Mouse (Mus musculus) hindbrain, embryonic 13.5 days (tissue): ENCODE measurements around the gene Cyp3a16. TPM values are rescaled to one million over a fixed set of nuclear protein-coding genes. Genes with fewer than 3 reads are reported as not detected.
"Not testable (repeated sequence)": the region's sequence is repeated elsewhere in the genome, so short reads cannot be mapped to it uniquely, and the experiment has no call there.

Source experiments
- ATAC-seq: fragments of 200-750 bp; cut with Nextera tagmentation; 2 replicates; pipeline ENCODE4 v1.8.0; 2017; ENCODE audit warnings: moderate TSS enrichment; ENCODE audit not compliant: low FRiP score
- H3K27ac ChIP-seq: fragments of 300-500 bp; sonication (generic); 2 replicates; pipeline ENCODE4 v1.5.1; 2015; ENCODE audit warnings: inconsistent platforms, mild to moderate bottlenecking, moderate library complexity
- H3K27me3 ChIP-seq: fragments of 300-500 bp; sonication (generic); 2 replicates; pipeline ENCODE4 v1.6.1; 2015; ENCODE audit warnings: mild to moderate bottlenecking, inconsistent platforms
- H3K36me3 ChIP-seq: fragments of 300-500 bp; sonication (generic); 2 replicates; pipeline ENCODE4 v1.6.1; 2015; ENCODE audit warnings: mild to moderate bottlenecking, inconsistent platforms
- H3K4me1 ChIP-seq: fragments of 300-500 bp; sonication (generic); replicated peaks from 2 replicates; pipeline ENCODE4 v1.6.1; 2015; ENCODE audit warnings: inconsistent platforms
- H3K4me2 ChIP-seq: fragments of 300-500 bp; sonication (generic); 2 replicates; pipeline ENCODE4 v1.6.1; 2015; ENCODE audit warnings: inconsistent platforms, mild to moderate bottlenecking, moderate library complexity
- H3K4me3 ChIP-seq: fragments of 300-500 bp; sonication (generic); 2 replicates; pipeline ENCODE4 v1.5.1; 2015; ENCODE audit warnings: mild to moderate bottlenecking, inconsistent platforms
- H3K9ac ChIP-seq: fragments of 300-500 bp; sonication (generic); 2 replicates; pipeline ENCODE4 v1.6.1; 2015; ENCODE audit warnings: mild to moderate bottlenecking, inconsistent platforms
- H3K9me3 ChIP-seq: fragments of 300-500 bp; sonication (generic); 2 replicates; pipeline ENCODE4 v1.6.1; 2016; ENCODE audit warnings: inconsistent platforms
- WGBS: fragments of 180-500 bp; shearing (Covaris S2); methylation state at CpG from one replicate; pipeline ENCODE4 v1.1.7; 2015; 5-methylcytosine and 5-hydroxymethylcytosine counted together
- polyA plus RNA-seq: library from polyadenylated mRNA; unstranded; fragments of >200 nt; fragmentation: Nextera tagmentation; extraction: Ambion mirVana; gene quantifications from 2 replicates; pipeline ENCODE4 v1.2.1, GENCODE M21; 2015

The Cyp3a16 gene
- not detected in 2 replicates for polyA plus RNA-seq

DNA sequence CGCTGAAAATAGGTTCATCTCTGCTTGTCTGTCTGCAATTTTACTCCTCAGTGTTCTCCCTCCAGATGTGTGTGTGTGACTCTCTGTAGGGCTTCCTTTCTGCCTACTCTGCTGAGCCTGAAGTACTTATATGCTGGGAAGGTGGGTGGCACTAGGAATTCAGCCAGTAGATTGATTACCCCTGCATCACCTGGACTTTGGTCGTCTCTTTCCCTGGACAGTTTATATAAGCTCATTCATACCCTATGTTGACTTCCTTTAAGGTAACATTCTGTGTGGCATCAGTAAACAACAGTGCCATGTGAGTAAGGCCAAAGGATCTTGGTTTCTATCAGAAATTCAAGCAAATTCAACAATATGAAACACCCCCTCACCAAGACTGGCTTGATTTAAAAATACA lies at the start of gene Cyp3a16:
Gene Cyp3a16 (minus strand): TSS at position 101 of the 400 bp plus-strand sequence.
- not testable (repeated sequence) for H3K4me3 ChIP-seq, H3K36me3 ChIP-seq, H3K4me1 ChIP-seq, ATAC-seq, H3K9ac ChIP-seq, H3K27me3 ChIP-seq, H3K4me2 ChIP-seq, H3K27ac ChIP-seq
- peaks cover 24% of the 10 kb centered on the region for H3K9me3 ChIP-seq
- 80% methylated on average over 2 of the region's 2 CpGs for WGBS

DNA sequence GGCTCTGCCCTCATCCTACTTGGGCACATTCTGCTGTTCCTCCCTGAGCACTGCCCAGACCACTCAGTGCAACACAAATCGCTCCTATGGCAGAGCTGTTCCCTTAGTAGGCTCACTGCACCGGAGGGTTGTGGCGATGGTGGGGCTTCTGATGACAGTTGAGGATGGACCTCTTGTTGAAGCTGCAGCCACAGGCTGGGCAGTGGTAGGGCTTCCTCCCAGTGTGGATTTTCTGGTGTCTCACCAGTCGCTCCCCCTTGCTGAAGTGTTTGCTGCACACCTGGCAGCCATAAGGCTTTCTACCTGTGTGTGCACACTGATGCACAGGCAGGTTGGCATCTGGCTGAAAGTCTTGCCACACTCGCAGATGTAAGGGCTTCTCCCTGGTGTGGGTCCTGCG lies 20.8 kb upstream of the Cyp3a16 start:
- WGBS, result no CpG with 5 or more reads among the region's 6 CpGs
- Histone ChIP-seq H3K4me2 (no peak overlapping the region), H3K4me1 (no peaks in the 10 kb centered on the region), H3K36me3 (no peaks in the 10 kb centered on the region), H3K9ac (no peak overlapping the region), H3K9me3 (no peaks in the 10 kb centered on the region), H3K27me3 (no peaks in the 10 kb centered on the region), H3K27ac (no peak overlapping the region), H3K4me3 (no peak overlapping the region)
- no peak for ATAC-seq

DNA sequence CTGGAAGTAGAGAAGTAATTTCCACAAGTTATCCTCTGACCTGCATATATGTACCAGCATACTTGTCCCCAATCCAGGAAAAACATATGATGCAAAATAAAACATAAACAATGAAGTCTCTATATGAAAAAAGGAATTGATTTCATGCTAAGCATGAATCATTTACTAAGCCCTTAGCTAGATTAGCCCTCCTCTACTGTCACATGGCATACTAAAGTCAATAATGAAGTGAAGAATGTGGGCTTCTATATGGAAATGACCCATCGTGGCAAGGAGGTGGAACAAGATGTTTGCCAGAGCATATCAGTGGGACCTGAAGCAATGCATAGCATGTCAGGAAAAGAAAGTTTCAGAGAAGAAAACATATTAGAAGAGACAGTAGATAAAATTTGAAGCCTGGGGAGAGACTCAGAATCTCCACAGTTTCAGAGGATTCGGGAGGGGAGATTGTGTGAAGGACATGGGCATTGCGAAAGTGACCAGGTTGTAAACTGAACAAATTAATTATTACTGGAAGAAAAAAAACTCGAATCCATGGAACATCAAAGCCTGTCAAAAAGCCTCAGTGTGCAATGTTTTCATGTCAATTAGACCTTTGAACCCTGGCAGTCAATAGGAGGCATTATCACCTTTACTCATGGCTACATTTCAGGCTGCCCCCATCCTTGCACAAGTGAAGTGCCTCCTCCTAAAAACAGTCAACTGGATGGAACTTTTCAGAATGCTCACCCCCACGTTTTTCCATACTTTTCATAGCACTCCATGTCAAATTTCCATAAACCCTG lies 5.0 kb downstream of the Cyp3a16 start:
- ATAC-seq, result no peak
- Histone ChIP-seq H3K27ac (no peak overlapping the region), H3K9me3 (peaks cover 43% of the 10 kb centered on the region), H3K27me3 (no peaks in the 10 kb centered on the region), H3K36me3 (no peaks in the 10 kb centered on the region), H3K4me3 (no peak overlapping the region), H3K4me1 (no peaks in the 10 kb centered on the region), H3K4me2 (no peak overlapping the region), H3K9ac (no peak overlapping the region)
- 63% methylated on average over 5 of the region's 5 CpGs for WGBS

DNA sequence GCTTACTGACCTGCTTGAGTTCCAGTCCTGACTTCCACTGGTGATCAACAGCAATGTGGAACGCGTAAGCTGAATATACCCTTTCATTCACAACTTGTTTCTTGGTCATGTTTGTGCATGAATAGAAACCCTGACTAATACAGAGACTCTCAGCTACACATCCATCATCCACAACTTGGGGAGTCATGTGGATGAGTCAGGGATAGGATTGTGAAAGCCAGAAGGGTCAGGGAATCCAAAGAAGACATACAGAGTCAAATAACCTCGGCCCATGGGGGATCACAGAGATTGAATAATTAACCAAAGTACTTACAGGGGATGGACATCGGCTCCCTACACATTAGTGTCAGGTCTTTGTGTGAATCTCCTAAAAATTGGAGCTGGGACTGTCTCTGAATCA lies 7.2 kb downstream of the Cyp3a16 start:
- H3K9me3 ChIP-seq, result peaks cover 48% of the 10 kb centered on the region
- H3K4me2 ChIP-seq, result no peak overlapping the region
- H3K27ac ChIP-seq, result no peak overlapping the region
- H3K36me3 ChIP-seq, result no peaks in the 10 kb centered on the region
- H3K27me3 ChIP-seq, result no peaks in the 10 kb centered on the region
- no peaks in the 10 kb centered on the region for H3K4me1 ChIP-seq
- no peak overlapping the region for H3K4me3 ChIP-seq
- 86% methylated on average over 4 of the region's 4 CpGs for WGBS
- no peak for ATAC-seq
- H3K9ac ChIP-seq, result no peak overlapping the region

DNA sequence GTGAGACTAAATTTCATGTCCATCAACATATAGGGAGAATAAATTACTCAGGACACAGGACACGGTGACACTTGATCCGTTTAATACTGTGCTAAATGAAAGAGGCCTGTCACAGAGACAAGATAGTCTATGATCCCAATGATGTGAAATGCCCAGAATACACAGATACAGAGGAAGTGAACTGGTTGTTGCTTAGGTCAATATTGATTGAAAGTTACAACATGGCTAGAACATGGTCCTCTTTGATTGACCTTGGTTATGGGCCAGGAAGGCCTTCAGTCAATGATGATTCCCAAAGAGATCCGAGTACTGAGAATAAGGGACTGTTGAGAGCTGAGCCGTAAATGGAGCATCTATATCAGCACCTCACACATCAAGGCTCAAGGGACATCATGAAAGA lies 15.1 kb downstream of the Cyp3a16 start:
- H3K4me2 ChIP-seq, result no peak overlapping the region
- H3K27me3 ChIP-seq, result no peaks in the 10 kb centered on the region
- H3K4me1 ChIP-seq, result no peaks in the 10 kb centered on the region
- H3K36me3 ChIP-seq, result no peaks in the 10 kb centered on the region
- H3K9me3 ChIP-seq, result peaks cover 52% of the 10 kb centered on the region
- H3K4me3 ChIP-seq, result no peak overlapping the region
- no peak overlapping the region for H3K27ac ChIP-seq
- no peak for ATAC-seq
- H3K9ac ChIP-seq, result no peak overlapping the region
- WGBS, result 85% methylated on average over 4 of the region's 4 CpGs

DNA sequence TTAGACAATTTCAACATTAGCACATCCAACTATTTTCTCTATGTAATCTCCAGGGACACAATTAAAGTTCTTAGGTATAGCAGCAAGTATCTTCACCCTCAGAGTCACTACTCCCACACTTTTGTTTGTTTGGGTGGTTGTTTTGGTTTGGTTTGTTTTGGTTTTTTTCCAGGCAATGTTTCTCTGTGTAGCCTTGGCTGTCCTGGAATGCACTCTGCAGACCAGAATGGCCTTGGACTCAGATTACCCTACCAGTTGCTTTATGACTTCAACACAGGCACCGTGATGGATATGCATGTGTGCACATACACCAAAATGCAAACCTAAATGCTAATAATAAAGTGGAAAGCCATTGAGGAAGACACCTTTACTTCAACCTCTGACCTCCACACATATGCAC lies 35.8 kb downstream of the Cyp3a16 start:
- Histone ChIP-seq H3K27me3 (no peaks in the 10 kb centered on the region), H3K9ac (no peak overlapping the region), H3K27ac (no peak overlapping the region), H3K4me2 (no peak overlapping the region), H3K4me3 (no peak overlapping the region), H3K36me3 (no peaks in the 10 kb centered on the region), H3K4me1 (no peaks in the 10 kb centered on the region), H3K9me3 (peaks cover 22% of the 10 kb centered on the region)
- ATAC-seq, result no peak
- 81% methylated on average over 1 of the region's 1 CpGs for WGBS

DNA sequence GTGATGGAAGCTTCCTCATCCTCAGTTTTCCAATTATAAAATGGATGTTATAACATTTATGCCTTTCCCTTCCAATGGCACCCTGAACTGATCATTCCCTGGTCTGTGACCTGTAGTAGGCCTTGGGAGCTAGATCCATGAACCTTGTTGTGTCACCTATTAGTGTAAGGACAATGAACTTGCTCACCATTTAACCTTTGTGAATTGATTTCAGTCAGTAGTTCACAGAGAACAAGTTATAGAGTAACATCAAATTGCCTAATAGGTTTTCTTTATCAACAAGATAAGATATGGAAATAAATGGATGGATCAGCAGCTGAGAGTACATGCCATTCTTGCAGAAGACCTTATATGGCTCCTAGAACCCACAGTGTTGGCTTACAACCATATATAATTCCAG lies 38.5 kb downstream of the Cyp3a16 start:
- Histone ChIP-seq H3K9me3 (peaks cover 22% of the 10 kb centered on the region), H3K4me2 (no peak overlapping the region), H3K27me3 (no peaks in the 10 kb centered on the region), H3K9ac (no peak overlapping the region), H3K4me3 (no peak overlapping the region), H3K36me3 (no peaks in the 10 kb centered on the region), H3K4me1 (no peaks in the 10 kb centered on the region), H3K27ac (no peak overlapping the region)
- no peak for ATAC-seq

DNA sequence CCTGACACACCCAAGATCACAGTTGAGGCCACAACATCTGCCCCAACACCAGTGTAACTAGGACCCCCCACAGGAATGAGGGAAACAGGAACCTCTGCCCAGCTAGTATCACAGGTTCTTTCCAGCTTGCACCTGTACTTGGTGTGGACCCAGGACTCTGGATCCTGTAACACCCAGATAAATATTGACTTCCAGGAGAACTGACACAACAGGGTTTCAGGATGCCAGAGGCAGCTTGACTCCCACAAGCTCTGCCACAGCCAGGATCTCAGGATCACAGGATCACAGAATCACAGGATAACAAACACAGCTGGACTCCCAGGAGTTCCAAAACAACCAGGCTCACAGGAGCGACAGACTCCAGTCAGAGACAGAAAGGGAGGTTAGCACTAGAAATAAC lies 47.2 kb downstream of the Cyp3a16 start:
- H3K36me3 ChIP-seq, result no peaks in the 10 kb centered on the region
- no peaks in the 10 kb centered on the region for H3K27me3 ChIP-seq
- H3K4me2 ChIP-seq, result no peak overlapping the region
- H3K9ac ChIP-seq, result no peak overlapping the region
- WGBS, result 55% methylated on average over 1 of the region's 1 CpGs
- no peak for ATAC-seq
- H3K9me3 ChIP-seq, result peaks cover 10% of the 10 kb centered on the region; the same call in 1 of the 2 replicates
- no peak overlapping the region for H3K4me3 ChIP-seq
- no peak overlapping the region for H3K27ac ChIP-seq
- no peaks in the 10 kb centered on the region for H3K4me1 ChIP-seq

DNA sequence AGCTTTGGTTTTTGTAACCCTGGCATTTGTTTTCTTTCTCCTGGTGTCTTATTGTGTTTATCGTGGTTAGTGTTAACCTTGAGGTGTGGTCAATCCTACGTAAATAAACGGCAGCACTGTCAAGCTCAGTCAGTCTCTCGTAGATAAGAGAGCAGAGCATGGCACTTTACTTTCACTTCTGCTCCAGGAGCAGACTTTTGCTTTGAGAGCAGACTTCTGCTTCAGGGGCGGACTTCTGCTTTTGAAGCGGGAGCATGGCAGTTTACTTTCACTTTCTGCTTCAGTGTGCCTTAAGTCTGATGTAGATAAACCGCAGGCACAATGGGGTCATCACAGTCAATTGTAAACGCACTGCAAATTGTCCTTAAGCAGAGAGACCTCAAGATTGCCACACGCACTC lies 54.1 kb downstream of the Cyp3a16 start:
- ATAC-seq, H3K36me3 ChIP-seq, H3K4me2 ChIP-seq, H3K27me3 ChIP-seq, H3K27ac ChIP-seq, H3K9ac ChIP-seq, H3K4me1 ChIP-seq, H3K4me3 ChIP-seq: not testable (repeated sequence)
- 92% methylated on average over 9 of the region's 9 CpGs for WGBS
- H3K9me3 ChIP-seq, result peaks cover 34% of the 10 kb centered on the region

Other genes starting within 250 kb of the Cyp3a16 start
- 34.6 and 38.3 TPM in 2 replicates for gene Zfp655, start 238.0 kb downstream of the Cyp3a16 start, polyA plus RNA-seq
- 0.74 and 1.0 TPM in 2 replicates for gene Zscan25, start 189.2 kb downstream of the Cyp3a16 start, polyA plus RNA-seq
- gene Cyp3a57, start 124.4 kb downstream of the Cyp3a16 start, polyA plus RNA-seq, result not detected in 2 replicates
- gene Cyp3a41b, start 115.0 kb upstream of the Cyp3a16 start, polyA plus RNA-seq, result not detected in 2 replicates